Mouse (Mus musculus): ENCODE results near the gene Usp10. TPM values are rescaled to one million over a fixed set of nuclear protein-coding genes. Genes with fewer than 3 reads are reported as not detected.

Usp10 gene
- total RNA-seq (2023), result 100 to 1,000 TPM; 119 to 121 TPM

DNA sequence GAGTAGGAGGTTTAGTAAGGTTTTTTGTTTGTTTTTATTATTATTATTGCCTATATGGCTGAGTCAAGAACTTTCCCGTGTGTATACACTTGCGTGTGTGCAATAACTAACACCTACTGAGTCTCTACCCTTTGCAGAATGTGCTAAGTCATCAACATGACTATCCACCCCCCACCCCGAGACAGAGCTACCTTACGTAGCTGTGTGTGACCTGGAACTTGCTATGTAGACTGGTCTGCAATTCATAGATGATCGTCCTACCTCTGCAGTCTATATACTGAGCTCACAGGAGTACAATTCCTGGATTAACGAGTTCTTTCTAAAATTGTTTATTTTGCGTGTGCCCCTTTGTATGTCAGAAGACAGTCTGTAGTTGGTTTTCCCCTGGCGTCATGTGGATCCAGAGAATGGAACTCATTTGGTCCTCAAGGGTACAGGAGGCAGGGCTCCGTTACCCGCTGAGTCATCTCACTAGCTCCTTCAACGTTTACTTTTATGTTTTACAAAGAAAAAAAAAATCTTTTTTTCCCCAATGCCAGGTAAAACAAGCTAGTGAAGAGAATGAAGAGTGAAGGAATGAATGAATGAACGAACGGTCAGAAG, at the start of gene Usp10:
Gene Usp10, plus strand, starts transcription at position 417 of the 603 bp plus-strand sequence.

GRCm38 (mm10) chr8:119861706-119862389, 48.3 kb upstream of the Usp10 start, which contains the start of gene Klhl36:
Gene Klhl36, plus strand, starts transcription at chr8:119862266.

GRCm38 (mm10) chr8:119910547-119911257, 542 bp downstream of the Usp10 start, which contains the start of gene Gm20388:
Gene Gm20388, plus strand, starts transcription at chr8:119910841.

GRCm38 (mm10) chr8:119992249-119992648, 82.1 kb downstream of the Usp10 start, which contains the start of gene Crispld2:
Gene Crispld2, plus strand, starts transcription at chr8:119992438.

Other genes starting within 250 kb of the Usp10 start
- gene Wfdc1, start 244.0 kb upstream of the Usp10 start, total RNA-seq (2023), result not detected
- gene Atp2c2, start 210.4 kb upstream of the Usp10 start, total RNA-seq (2023), result not detected
- gene Tldc1, start 131.9 kb upstream of the Usp10 start, total RNA-seq (2023), result 1 to 10 TPM; 5.8 to 8.0 TPM
- gene Cotl1, start 69.8 kb upstream of the Usp10 start, total RNA-seq (2023), result 100 to 1,000 TPM; 511 to 578 TPM
- gene Klhl36, start 48.1 kb upstream of the Usp10 start, total RNA-seq (2023), result 10 to 100 TPM; 11.0 to 11.7 TPM
- gene Gm20388, start 481 bp downstream of the Usp10 start, total RNA-seq (2023), result 10 to 100 TPM; 17.6 to 25.1 TPM
- not detected for gene Crispld2, start 82.1 kb downstream of the Usp10 start, total RNA-seq (2023)
- gene Zdhhc7, start 191.1 kb downstream of the Usp10 start, total RNA-seq (2023), result 10 to 100 TPM; 38.0 to 39.4 TPM
- 1 to 10 TPM in 1 of 2 experiments, under 1 TPM in 1; 0.84 to 2.1 TPM for gene 6430548M08Rik, start 203.8 kb downstream of the Usp10 start, total RNA-seq (2023)

All from T-cell, adult 66 days (primary cell).